Mouse (Mus musculus): ENCODE measurements around the gene Ltb4r2. TPM values are rescaled to one million over a fixed set of nuclear protein-coding genes. Genes with fewer than 3 reads are reported as not detected.

Gene Ltb4r2
- under 1 TPM; 0.20 to 0.67 TPM for total RNA-seq (2021)

- intact Hi-C loops (cut with DNase I): no loop called here
- DNase-seq (ENCODE audit: low spot score in 2 of 2): no peak
Observed at GRCm38 (mm10) chr14:55761163-55761562, at the start of gene Ltb4r2. Gene Ltb4r2, plus strand, starts transcription at chr14:55761428.

- intact Hi-C loops (cut with DNase I): no loop called here
- DNase-seq (ENCODE audit: low spot score in 2 of 2): no peak
Observed at GRCm38 (mm10) chr14:55711786-55712185, 49.4 kb upstream of the Ltb4r2 start.

- intact Hi-C loops (cut with DNase I): no loop called here
Observed at GRCm38 (mm10) chr14:55713007-55713728, 48.1 kb upstream of the Ltb4r2 start.

DNA sequence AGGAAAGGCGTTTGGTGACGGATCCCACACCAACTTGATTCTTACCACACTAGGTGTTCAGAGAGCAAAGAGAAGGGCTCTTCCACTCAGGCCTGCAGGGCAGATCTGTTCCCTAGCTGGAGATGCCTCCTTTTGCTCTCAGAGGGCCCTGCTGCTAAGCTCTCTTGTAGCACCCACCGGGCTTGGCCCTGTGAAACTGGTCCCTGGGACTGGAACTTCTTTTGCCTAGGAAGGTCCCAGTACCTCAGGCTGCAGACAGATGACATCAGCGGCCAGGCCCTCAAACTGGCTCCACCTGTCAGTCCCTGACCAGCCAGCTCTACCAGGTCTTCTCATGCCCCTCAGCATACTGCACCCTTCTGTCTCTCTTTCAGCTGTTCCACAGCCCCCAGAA, 47.5 kb upstream of the Ltb4r2 start, which contains the start of gene Tgm1:
Gene Tgm1 (minus strand): TSS at position 198 of the 394 bp plus-strand sequence.
- intact Hi-C loops (cut with DNase I): no loop called here
- DNase-seq (ENCODE audit: low spot score in 2 of 2): no peak

More at GRCm38 (mm10) chr14:55713007-55713728, 48.1 kb upstream of the Ltb4r2 start:
- DNase-seq (ENCODE audit: low spot score in 2 of 2): no peak

- DNase-seq (ENCODE audit: low spot score in 2 of 2): no peak
- intact Hi-C loops (cut with DNase I): no loop called here
Observed at GRCm38 (mm10) chr14:55714893-55715292, 46.3 kb upstream of the Ltb4r2 start.

GRCm38 (mm10) chr14:55716271-55716670, 45.0 kb upstream of the Ltb4r2 start:
- DNase-seq (ENCODE audit: low spot score in 2 of 2): no peak
- intact Hi-C loops (cut with DNase I): no loop called here

- DNase-seq (ENCODE audit: low spot score in 2 of 2): no peak
- intact Hi-C loops (cut with DNase I): no loop called here
Observed at GRCm38 (mm10) chr14:55716884-55717283, 44.3 kb upstream of the Ltb4r2 start.

DNA sequence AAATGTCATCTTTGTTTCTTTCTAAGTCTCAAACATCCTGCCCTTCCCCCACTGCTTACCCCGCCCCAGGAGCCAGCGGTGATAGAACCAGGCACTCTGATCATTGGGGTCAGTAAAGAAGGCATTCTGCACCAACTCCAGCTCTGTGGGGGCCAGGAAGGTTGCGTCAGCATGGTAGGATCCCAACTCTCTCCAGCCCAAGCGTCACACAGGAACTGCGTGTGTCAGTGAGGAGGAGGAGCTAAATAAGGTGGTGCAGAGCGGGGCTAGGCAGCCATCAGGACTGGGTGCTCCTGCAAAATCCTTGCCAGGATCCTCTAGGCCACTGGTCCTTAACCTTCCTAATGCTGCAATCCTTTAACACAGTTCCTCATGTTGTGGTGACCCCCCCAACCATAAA, 41.5 kb upstream of the Ltb4r2 start:
- peak in 1 of 2 experiments; percentile 11 for DNase-seq (ENCODE audit: low spot score in 2 of 2)
- intact Hi-C loops (cut with DNase I): no loop called here

- intact Hi-C loops (cut with DNase I): no loop called here
- no peak for DNase-seq (ENCODE audit: low spot score in 2 of 2)
Observed at GRCm38 (mm10) chr14:55720666-55721065, 40.6 kb upstream of the Ltb4r2 start.

DNA sequence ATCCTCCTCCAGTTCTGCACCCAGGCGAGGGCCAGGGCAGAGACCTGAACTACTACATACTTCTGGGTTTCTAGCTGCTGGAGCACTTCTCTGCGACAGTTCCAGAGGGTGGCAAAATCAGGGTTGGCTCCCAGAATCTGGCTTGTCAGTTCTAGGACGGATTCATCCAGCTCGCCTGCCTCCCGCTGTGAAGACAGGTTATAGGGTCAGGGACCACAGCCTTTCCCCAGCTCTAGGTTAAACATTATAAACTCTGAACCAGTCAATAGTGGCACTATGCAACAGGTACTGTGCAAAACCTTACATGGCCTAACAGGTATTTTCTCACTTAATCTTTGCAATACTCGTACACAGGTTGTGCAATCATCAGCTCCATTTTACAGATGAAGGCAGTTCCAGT, 40.2 kb upstream of the Ltb4r2 start:
- intact Hi-C loops (cut with DNase I): no loop called here
- DNase-seq (ENCODE audit: low spot score in 2 of 2): no peak

DNA sequence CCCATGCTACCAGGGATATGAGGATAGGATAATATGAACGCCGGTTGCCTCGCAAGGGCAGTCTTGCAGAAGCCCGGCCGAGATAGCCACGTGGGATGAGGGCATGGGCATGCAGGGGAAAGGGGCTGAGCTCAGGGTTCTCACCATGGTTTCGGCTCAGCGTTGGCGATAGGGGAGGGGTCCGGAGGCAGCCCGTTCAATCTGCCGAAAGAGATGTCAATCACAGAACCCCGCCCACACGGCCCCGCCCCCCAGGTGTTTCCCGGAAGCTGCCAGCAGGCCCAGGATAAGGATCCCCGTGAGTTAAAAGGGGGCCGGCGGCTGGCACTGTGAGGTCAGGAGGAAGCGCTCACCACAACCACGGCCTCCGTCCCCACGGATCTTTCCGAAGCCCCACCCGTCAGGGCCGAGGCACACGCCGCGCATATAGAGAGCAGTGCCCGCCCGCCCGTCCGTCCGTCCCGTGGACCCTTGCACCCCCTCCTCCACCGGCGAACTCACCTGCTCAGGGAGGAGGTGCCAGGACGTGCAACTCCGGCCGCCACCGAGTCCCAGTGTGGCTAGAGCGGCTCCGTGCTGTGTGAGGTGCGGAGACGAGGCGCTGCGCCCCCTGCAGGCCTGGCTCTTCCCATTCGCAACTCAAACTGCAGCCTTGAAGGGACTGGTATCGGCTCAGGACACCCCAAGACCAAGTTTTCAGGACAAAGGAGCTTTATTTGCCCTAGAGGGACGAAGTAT, 39.4 kb upstream of the Ltb4r2 start, which contains the start of gene Rabggta:
Gene Rabggta (minus strand): TSS at position 564 of the 738 bp plus-strand sequence.
- DNase-seq (ENCODE audit: low spot score in 2 of 2): peak; percentile 88 to 92
- intact Hi-C loops (cut with DNase I): loop anchor here (2.0 kb wide), 1 partner anchor 39 kb away; no protein-coding TSS in a partner anchor

GRCm38 (mm10) chr14:55722438-55722945, 38.7 kb upstream of the Ltb4r2 start:
- intact Hi-C loops (cut with DNase I): loop anchor here (2.0 kb wide), 1 partner anchor 40 kb away; no protein-coding TSS in a partner anchor
- DNase-seq (ENCODE audit: low spot score in 2 of 2): no peak

DNA sequence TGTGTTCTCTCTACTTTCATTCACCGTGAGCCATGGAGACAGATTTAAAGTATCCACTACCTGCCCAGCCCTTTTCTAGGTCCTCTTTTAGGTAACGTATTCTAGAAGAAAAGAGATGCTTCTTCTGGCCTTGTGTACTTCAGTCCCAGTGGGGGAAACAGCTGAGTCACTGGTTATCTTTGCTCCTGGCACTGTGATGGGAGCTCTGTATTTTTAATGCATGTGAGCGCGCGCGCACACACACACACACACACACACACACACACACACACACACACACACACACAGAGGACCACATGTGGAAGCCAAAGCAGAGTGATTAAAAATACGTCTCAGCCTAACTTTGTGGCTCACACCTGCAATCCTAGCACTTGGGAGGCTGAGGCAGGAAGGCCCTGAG, 37.8 kb upstream of the Ltb4r2 start:
- intact Hi-C loops (cut with DNase I): loop anchor here (2.0 kb wide), 1 partner anchor 41 kb away; no protein-coding TSS in a partner anchor
- no peak for DNase-seq (ENCODE audit: low spot score in 2 of 2)

GRCm38 (mm10) chr14:55724411-55724871, 36.8 kb upstream of the Ltb4r2 start:
- intact Hi-C loops (cut with DNase I): no loop called here
- no peak for DNase-seq (ENCODE audit: low spot score in 2 of 2)

GRCm38 (mm10) chr14:55726261-55726660, 35.0 kb upstream of the Ltb4r2 start:
- intact Hi-C loops (cut with DNase I): no loop called here
- DNase-seq (ENCODE audit: low spot score in 2 of 2): no peak

DNA sequence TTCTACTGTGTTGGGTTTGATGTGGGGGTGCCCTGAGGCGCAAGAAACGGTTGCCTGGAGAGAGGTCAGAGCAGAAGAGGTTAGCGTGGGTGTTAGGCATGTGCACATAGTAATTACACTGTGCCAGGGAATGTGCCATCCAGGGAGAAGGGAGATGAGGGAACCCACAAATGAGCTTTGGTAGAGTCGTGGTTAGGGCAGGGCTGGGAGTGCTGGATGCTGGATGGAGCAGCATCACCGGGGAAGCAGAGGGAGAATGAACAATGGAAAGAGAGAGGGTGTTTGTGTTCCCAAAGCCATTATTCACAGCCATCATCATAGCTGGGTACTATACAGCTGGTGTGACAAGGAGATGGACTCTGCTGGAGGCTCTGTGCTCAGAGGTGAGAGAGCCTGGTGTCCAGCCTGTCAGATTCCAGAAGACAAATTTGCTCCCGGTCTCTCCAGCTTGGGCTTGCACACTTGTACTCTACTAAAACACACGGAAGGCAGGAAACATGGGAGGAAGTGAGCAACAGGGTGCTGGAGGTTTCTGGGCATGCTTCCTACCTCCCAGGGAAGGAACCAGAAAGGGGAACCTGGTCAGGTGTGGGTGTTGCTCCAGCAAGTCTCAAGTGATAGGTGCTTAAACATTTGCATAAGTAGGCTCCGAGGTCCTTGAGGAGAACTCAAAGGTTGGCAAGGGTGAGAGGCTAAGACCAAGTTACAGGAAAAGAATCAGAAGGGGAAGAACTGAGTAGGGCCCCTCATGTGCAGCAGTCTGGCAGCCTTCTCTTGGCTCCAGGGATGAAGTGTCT, 33.1 kb upstream of the Ltb4r2 start:
- no peak for DNase-seq (ENCODE audit: low spot score in 2 of 2)
- intact Hi-C loops (cut with DNase I): no loop called here

DNA sequence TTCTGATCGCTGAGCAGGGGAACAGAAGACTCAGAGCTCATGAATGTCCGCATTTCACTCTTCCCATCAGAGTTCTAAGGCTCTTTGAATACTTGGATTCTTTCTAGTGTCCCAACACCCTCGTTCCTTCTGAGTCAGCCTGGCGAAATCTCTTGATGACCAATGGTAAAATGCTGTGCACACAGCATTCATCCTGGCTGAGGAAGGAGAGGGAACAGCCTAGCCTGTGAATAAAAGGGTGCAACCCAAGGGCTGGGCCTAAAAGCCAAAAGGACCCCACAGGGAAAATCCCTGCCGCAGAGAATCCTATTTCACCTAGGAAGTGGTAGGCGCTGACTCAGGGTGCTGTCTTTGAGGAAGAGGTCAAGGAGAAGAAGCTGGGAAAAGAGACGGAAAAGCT, 31.1 kb upstream of the Ltb4r2 start:
- DNase-seq (ENCODE audit: low spot score in 2 of 2): no peak
- intact Hi-C loops (cut with DNase I): no loop called here

DNA sequence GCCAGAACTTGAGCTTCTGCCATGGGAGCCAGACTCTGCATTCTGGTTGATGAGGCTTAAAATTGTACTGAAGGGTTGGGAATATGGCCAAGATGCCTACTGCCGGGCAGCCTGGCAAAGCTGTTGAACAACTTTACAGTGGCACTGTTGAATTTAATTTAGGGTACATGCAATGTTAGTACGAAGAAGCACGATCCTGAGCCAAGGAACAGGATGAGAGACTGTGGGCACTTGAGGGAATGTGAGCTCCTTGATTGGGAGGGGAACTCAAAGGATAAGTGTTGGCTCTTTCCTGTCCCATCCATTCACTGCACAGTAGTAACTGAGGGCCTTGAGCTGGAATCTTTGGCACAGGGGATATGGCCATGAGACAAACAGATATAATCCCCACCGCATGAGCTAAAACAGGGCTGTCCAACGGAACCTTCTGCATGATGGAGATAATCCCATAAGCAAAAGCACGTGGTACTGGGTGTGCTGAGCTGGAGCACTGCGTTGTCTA, 30.6 kb upstream of the Ltb4r2 start:
- intact Hi-C loops (cut with DNase I): no loop called here
- DNase-seq (ENCODE audit: low spot score in 2 of 2): no peak

DNA sequence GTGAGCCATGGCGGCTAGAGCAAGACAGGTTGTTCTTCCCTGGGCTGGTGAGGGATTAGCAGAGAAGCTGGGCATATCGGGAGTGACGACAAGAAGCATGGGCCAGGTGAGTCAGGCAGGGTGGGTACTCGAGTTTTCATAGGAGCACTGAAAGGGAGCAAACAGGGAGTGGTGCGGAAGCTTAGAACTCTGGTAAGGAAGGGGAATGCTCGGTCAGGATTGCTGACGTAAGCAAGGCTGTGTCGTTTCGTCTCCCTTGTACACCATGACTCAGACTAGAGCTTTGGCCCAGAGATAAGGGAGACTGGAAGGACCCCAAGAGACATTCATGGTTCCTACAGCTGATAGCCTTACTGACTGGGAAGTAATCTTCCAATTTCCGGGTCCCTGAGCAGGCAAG, 27.3 kb upstream of the Ltb4r2 start:
- intact Hi-C loops (cut with DNase I): no loop called here
- DNase-seq (ENCODE audit: low spot score in 2 of 2): no peak
